Mouse (Mus musculus): ENCODE results near the gene Ivd.

The Ivd gene

DNA sequence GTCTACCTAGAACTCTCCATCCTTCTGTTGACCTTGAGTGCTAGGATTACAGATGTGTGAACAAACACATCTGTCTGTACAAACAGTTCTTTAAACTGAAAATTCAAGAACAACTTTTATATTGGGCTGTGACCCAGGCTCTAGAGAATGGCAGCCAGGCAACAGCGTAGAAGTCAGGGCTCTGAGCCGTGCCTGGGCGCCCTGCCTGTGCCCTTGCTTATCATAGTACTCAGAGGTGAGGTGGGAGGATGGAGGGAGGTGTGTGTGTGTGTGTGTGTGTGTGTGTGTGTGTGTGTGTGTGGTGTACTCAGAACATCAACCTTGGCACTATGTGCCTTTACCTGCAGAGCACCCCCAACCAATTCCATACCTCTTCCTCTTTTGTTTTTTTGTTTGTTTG lies 46.0 kb downstream of the Ivd start:
- no peak for DNase-seq (ENCODE audit: low spot score in 2 of 2)

DNA sequence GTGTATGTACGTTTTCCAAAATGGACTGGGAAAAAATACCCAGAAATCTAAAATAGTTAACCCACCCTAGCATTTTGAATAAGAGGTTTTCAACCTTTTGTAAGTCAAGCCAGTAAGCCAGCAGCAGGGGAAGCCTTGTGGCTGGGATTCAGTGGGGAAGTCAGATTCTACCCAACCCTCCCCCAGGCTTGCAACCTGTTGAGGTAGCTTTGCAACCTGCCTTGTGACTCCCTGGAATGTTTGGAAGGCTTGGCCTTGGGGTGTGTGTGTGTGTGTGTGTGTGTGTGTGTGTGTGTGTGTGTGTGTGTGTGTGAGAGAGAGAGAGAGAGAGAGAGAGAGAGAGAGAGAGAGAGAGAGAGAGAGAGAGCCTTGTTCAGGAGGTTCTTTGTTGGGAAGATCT lies 47.4 kb downstream of the Ivd start:
- no peak for DNase-seq (ENCODE audit: low spot score in 2 of 2)

DNA sequence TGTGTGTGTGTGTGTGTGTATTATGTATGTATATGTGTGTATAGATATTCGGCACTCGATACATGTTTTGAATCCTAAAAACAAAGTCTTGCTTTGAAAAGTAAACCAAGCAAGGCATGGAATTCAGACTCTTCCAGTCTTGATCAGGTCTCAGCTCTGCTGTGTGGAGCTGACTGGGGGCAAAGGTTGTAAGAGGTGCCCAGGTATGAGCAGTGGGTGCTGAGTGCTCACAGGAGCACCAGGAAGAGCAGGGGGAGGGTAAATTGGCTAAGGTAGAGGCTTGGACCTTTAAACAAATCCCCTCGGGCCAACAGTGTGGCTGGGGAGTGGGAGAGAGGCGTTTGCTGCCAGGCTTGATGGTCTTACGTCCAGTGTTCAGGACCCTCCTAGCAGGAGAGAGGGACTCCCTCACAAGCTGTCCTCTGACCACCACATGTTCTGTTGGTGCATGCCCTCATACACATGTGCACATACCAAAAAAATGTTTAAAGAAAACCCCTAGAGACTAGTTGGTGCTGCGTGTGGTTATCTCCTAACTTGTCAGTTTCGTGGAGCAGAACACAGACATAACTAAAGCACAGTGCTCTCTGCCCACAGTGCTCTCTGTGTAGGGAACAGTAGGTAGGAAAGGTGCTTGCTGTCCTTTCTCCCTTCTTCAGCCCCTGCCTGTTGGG lies 49.0 kb downstream of the Ivd start:
- no peak for DNase-seq (ENCODE audit: low spot score in 2 of 2)

DNA sequence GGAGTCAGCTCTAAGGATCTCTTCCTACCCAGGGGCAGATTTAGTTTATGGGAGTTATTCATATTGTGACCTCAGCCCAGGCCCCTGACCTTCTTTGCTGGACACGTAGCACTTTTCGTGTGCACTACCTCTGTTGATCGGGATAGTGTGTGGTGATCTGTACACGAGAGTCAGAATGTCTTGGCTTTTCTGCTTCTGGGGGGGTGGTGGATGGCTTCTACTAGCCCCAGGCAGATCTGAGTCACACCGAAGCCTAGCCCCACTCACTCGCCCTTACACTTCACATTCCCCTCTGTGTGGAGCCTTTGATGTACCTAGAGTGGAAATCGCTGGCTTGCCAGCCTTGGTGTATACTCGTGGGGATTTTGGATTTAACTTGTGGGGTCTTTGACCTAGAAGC lies 51.0 kb downstream of the Ivd start:
- DNase-seq (ENCODE audit: low spot score in 2 of 2), result no peak

DNA sequence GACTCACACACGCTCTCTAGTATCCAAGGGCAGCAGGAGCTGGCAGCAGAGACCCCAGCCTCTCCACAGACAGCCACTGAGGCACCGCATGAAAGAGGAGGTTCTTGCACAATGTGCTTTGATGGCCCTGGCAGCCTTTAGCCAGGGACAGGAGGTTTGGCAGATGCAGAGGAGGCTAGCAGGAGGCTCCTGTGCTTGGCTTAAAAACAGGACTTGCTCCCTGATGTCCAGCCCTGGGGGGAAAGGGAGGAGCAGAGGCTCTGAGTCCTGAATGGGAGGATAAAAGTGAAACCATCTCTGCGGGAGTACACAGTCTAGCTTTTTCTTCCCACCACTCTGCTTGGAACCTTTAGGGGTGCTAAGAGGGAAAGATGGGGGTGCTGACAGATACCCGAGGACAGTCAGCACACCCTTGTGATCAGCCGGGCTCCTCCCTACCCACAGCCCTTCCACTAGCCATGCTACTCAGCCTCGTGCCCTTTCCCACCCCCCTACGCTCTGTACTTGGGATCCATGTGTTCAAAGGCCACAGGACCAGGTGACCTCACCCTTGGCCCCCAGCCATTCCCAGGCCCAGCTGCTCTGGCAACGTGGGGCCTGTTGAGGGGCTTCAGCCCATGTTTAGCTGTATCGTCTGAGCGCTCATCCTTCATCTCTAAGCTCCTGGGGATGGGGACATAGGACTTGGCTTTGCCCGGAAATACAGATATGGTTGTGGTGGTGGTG lies 52.0 kb downstream of the Ivd start:
- peak in 1 of 2 experiments; percentile 34 for DNase-seq (ENCODE audit: low spot score in 2 of 2)

DNA sequence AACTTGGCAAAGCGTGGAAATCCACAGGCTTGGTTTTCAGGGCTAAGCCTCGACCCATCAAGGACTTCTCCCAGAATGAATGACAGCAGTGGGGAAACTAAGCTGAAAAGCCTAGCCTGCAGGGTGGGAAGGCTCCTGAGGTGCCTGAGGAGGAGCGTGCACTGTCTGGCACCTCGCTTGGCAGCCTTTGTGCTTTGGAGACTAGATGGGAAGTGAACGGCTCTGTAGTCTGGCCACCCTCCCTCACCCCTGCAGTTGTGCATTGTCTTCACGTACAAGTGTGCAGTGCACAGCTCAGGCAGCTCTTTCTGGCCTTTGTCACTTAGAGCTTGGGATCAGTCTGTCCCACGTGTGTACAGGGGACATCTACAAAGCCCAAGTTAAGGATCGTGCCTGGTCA lies 52.9 kb downstream of the Ivd start:
- no peak for DNase-seq (ENCODE audit: low spot score in 2 of 2)

DNA sequence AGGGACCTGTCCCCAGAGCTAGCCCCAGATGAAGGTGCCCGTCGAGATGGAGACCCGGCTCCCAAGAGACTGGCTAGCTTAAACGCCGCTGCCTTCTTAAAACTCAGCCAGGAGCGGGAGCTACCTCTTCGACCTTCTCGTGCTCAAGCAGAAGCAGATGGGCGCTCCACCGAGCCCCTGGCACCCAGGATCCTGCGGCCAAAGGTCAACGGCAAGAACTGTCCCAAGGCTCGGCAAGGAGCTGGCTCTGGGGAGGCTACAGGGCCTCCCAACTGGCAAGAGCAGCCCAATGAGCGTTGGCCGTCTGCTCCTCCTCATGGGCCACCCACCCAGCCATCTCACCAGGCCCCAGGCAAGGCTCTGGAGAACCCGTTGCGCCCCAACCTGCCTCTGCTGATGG lies 54.7 kb downstream of the Ivd start:
- DNase-seq (ENCODE audit: low spot score in 2 of 2), result no peak

DNA sequence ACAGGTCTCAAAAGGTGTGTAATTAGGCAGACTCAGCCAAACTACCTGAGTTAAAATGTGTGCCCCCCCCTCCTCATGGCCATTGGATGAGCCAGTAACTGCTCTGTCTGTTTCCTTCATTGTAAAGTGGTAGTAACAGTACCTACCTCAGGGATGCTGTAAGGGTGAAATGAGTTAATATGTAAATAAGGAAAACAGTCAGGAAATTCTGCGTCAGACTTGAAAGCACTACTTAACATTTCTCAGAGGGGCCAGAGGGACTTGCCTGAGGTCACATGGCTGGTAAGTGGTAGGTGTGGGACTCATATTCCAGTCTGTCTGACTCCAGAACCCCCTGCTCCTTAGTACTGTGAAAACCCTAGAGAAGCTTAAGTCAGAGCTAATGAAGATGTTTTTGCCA lies 56.8 kb downstream of the Ivd start:
- DNase-seq (ENCODE audit: low spot score in 2 of 2), result no peak

DNA sequence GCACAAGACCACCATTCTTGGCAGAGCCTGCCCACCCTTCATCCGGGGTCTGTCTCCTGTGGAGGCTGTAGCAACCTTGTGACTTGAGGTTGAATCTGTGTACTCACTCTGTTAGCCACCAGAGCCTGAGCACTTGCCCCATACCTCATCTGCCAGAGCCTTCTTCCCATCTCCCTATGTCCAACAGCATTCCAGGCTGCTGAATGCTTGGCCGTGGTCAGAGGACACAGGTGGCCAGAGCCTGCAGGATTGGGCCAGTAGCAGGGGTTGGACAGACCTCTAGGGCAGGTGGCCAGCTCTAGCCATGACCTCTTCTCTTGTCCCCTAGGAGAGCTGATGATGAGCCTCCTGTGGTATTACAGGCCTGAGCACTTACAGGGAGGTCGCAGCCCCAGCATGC lies 58.7 kb downstream of the Ivd start:
- DNase-seq (ENCODE audit: low spot score in 2 of 2), result no peak

DNA sequence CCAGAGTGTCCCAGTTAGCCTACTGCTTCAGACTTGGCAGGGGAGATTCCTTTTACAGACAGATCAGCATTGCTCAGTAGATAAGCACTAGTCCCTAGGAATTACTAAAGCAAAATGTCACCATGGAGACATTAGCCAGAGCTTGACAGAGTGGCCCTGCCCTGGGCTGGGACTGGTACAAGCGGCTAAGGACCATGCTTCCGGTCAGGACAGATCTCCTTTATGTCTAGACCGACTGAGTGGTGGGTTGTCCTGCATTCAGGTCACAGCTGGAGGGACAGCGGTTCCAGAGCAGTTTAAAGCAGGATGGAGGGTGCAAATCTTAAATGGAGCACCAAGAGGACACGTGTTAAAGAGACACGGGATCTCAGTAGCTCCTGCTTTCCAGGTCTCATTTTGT lies 64.2 kb downstream of the Ivd start:
- no peak for DNase-seq (ENCODE audit: low spot score in 2 of 2)

DNA sequence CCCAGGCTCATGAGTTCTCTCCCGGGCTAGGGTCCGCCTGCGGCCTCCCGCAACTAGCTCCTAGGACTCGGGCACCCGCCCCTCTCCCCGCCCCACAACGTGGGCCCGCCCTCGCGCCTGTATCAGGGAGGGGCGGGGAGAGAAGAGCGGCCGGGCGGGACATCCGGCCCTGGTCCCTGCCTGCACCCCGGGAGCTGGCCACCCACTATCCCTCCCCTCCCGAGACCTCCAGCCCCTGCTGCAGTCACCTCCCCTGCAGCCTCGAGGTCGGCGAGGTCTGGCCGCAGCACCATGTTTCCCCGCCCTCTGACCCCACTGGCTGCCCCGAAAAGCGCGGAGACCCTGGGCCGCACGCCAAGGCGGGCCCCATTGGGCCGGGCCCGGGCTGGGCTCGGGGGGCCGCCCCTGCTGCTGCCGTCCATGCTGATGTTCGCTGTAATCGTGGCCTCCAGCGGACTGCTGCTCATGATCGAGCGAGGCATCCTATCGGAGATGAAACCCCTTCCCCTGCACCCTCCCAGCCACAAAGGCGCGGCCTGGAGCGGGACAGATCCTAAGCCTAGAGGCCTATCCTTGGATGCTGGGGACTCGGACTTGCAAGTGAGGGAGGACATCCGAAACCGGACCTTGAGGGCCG lies 64.7 kb downstream of the Ivd start, which contains the start of gene Chst14:
Chst14 (plus strand) TSS at position 136 of the 637 bp plus-strand sequence.
- DNase-seq (ENCODE audit: low spot score in 2 of 2), result peak; percentile 82 to 85

DNA sequence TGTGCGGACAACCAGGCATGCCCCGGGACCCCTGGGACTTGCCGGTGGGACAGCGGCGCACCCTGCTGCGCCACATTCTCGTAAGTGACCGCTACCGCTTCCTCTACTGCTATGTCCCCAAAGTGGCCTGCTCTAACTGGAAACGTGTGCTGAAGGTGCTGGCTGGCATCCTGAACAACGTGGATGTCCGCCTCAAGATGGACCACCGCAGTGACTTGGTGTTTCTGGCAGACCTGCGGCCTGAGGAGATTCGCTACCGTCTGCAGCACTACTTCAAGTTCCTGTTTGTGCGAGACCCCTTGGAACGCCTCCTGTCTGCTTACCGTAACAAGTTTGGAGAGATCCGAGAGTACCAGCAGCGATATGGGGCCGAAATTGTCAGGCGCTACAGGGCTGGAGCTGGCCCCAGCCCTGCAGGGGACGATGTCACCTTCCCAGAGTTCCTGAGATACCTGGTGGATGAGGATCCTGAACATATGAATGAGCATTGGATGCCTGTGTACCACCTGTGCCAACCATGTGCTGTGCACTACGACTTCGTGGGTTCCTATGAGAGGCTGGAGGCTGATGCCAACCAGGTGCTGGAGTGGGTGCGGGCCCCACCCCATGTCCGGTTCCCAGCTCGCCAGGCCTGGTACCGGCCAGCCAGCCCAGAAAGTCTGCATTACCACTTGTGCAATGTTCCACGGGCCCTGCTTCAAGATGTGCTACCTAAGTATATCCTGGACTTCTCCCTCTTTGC lies 65.4 kb downstream of the Ivd start:
- no peak for DNase-seq (ENCODE audit: low spot score in 2 of 2)

Measured in heart, adult 9 months (tissue).